Mouse (Mus musculus) bone marrow macrophage, adult 2 months (primary cell): ENCODE results near the gene Tsc2.

Experiments used
- CTCF ChIP-seq: IDR thresholded peaks from 2 replicates; pipeline ENCODE4 v1.5.1; 2012; ENCODE audit warnings: low read depth, mild to moderate bottlenecking, low read length, moderate library complexity
- POLR2A ChIP-seq: IDR thresholded peaks from 2 replicates; pipeline ENCODE4 v1.6.1; 2012; ENCODE audit warnings: mild to moderate bottlenecking, low read depth, low read length, borderline replicate concordance

GRCm38 (mm10) chr17:24635024-24635423 lies 2.6 kb upstream of the Tsc2 start:
- TF ChIP-seq CTCF (no peak), POLR2A (no peak)
